Mouse (Mus musculus) thymus, adult 2 months (tissue): ENCODE data around the gene Cpt2.

Experiments
- CTCF ChIP-seq: fragments of 200-500 bp; IDR thresholded peaks from 2 replicates; pipeline ENCODE4 v1.5.1; 2012; ENCODE audit warnings: mild to moderate bottlenecking, control low read depth, low read length, moderate library complexity, borderline replicate concordance; ENCODE audit not compliant: control insufficient read depth, poor library complexity, insufficient read depth; ENCODE audit errors: extremely low read depth
- POLR2A ChIP-seq: fragments of 200-500 bp; IDR thresholded peaks from 2 replicates; pipeline ENCODE4 v1.6.1; 2012; ENCODE audit warnings: mild to moderate bottlenecking, low read length, control low read depth, moderate library complexity; ENCODE audit not compliant: control insufficient read depth, poor library complexity, insufficient read depth; ENCODE audit errors: extremely low read depth

- TF ChIP-seq POLR2A (no peak), CTCF (no peak)
Observed at GRCm38 (mm10) chr4:107904252-107904651, 19.2 kb downstream of the Cpt2 start.
